Mouse (Mus musculus) embryonic facial prominence, embryonic 12.5 days (tissue): Measurements from ENCODE around the gene Mlf1. TPM values are rescaled to one million over a fixed set of nuclear protein-coding genes. Genes with fewer than 3 reads are reported as not detected.

Experiments used
- ATAC-seq: fragments of 200-750 bp; cut with Nextera tagmentation; 2 replicates; pipeline ENCODE4 v1.8.0; 2017; ENCODE audit not compliant: insufficient number of reproducible peaks, insufficient read depth, low FRiP score, low TSS enrichment
- H3K27ac ChIP-seq: fragments of 300-500 bp; sonication (generic); 2 replicates; pipeline ENCODE4 v1.5.1; 2016; ENCODE audit warnings: mild to moderate bottlenecking
- H3K27me3 ChIP-seq: fragments of 300-500 bp; sonication (generic); 2 replicates; pipeline ENCODE4 v1.6.1; 2016; ENCODE audit warnings: mild to moderate bottlenecking, moderate library complexity
- H3K36me3 ChIP-seq: fragments of 300-500 bp; sonication (generic); 2 replicates; pipeline ENCODE4 v1.6.1; 2016; ENCODE audit warnings: mild to moderate bottlenecking
- H3K4me1 ChIP-seq: fragments of 300-500 bp; sonication (generic); 2 replicates; pipeline ENCODE4 v1.6.1; 2016
- H3K4me2 ChIP-seq: fragments of 300-500 bp; sonication (generic); replicated peaks from 2 replicates; pipeline ENCODE4 v1.6.1; 2016; ENCODE audit warnings: mild to moderate bottlenecking, moderate library complexity
- H3K4me3 ChIP-seq: fragments of 300-500 bp; sonication (generic); 2 replicates; pipeline ENCODE4 v1.5.1; 2016; ENCODE audit warnings: mild to moderate bottlenecking
- H3K9ac ChIP-seq: fragments of 300-500 bp; sonication (generic); 2 replicates; pipeline ENCODE4 v1.6.1; 2016; ENCODE audit warnings: mild to moderate bottlenecking, moderate library complexity
- H3K9me3 ChIP-seq: fragments of 300-500 bp; sonication (generic); 2 replicates; pipeline ENCODE4 v1.6.1; 2016; ENCODE audit warnings: mild to moderate bottlenecking, moderate library complexity
- WGBS: fragments of 180-500 bp; shearing (Covaris S2); methylation state at CpG from one replicate; pipeline ENCODE4 v1.1.7; 2016; 5-methylcytosine and 5-hydroxymethylcytosine counted together
- polyA plus RNA-seq: library from polyadenylated mRNA; unstranded; fragments of >200 nt; fragmentation: Nextera tagmentation; extraction: Ambion mirVana; gene quantifications from 2 replicates; pipeline ENCODE4 v1.2.1, GENCODE M21; 2016

Mlf1 gene
- 26.9 and 28.2 TPM in 2 replicates for polyA plus RNA-seq

- Histone ChIP-seq H3K4me3 (peak within 1 kb of the TSS; percentile 54), H3K4me1 (peaks cover 5% of the 10 kb centered on the region; the same call in 1 of the 2 replicates), H3K36me3 (no peaks in the 10 kb centered on the region), H3K27ac (no peak within 1 kb of the TSS), H3K9me3 (no peaks in the 10 kb centered on the region), H3K27me3 (peaks cover 6% of the 10 kb centered on the region; the same call in 1 of the 2 replicates), H3K4me2 (peak within 1 kb of the TSS; percentile 93), H3K9ac (peak within 1 kb of the TSS; percentile 54)
- ATAC-seq: peak; percentile 90
- under 1% methylated on average over 35 of the region's 35 CpGs for WGBS
These were observed at the start of gene Mlf1 for GRCm38 (mm10) chr3:67373872-67374271. Gene Mlf1, plus strand, starts transcription at chr3:67374097.

DNA sequence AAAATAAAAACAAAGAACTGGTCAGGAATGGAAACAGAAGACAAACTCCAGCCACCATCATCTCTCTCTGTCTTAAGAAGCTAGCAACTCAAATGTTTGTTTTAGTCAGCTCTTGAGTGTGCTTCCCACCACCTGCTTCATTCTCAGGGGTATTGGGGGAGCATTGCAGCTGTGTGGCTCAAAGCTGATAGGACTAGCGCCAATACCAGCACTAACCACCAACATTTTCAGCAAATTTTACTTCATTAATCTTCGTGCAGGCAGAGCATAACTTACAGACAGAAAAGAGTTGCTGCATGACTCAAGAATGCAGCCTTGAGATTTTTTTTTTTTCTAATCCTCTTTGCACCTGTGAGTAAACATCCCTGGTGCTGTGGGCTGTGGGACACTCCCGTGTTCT, 34.3 kb upstream of the Mlf1 start:
- 55% methylated on average over 3 of the region's 3 CpGs for WGBS
- 0 out of 2 replicates have a peak, but pooled peaks cover 11% of the 10 kb centered on the region for H3K4me1 ChIP-seq
- no peak for ATAC-seq
- no peak overlapping the region for H3K4me3 ChIP-seq
- no peak overlapping the region for H3K9ac ChIP-seq
- H3K36me3 ChIP-seq: no peaks in the 10 kb centered on the region
- H3K27me3 ChIP-seq: no peaks in the 10 kb centered on the region
- no peaks in the 10 kb centered on the region for H3K9me3 ChIP-seq
- H3K4me2 ChIP-seq: no peak overlapping the region
- H3K27ac ChIP-seq: no peak overlapping the region

DNA sequence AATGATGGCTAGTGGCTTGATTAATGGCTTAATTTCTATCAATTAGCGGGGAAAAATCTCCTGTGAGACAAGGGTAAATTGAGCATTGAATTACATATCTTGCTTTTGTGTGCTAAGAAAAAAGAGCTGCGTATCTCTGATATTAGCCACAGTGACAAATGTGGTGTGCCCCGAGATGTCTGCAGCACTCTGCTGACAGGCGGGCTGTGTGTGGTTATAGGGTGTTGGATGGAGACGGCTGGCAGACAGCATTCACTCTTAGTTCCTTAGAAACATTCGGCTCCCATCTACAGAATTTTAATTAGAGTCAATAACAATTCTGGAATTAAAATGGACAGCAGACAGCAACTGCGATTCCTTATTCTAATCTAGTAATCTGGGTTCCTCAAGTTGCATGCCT, 33.0 kb upstream of the Mlf1 start:
- Histone ChIP-seq H3K27me3 (no peaks in the 10 kb centered on the region), H3K9me3 (no peaks in the 10 kb centered on the region), H3K27ac (no peak overlapping the region), H3K36me3 (no peaks in the 10 kb centered on the region), H3K4me3 (no peak overlapping the region), H3K4me1 (0 out of 2 replicates have a peak, but pooled peaks cover 2% of the 10 kb centered on the region), H3K4me2 (no peak overlapping the region), H3K9ac (no peak overlapping the region)
- WGBS: 70% methylated on average over 7 of the region's 7 CpGs
- ATAC-seq: no peak

DNA sequence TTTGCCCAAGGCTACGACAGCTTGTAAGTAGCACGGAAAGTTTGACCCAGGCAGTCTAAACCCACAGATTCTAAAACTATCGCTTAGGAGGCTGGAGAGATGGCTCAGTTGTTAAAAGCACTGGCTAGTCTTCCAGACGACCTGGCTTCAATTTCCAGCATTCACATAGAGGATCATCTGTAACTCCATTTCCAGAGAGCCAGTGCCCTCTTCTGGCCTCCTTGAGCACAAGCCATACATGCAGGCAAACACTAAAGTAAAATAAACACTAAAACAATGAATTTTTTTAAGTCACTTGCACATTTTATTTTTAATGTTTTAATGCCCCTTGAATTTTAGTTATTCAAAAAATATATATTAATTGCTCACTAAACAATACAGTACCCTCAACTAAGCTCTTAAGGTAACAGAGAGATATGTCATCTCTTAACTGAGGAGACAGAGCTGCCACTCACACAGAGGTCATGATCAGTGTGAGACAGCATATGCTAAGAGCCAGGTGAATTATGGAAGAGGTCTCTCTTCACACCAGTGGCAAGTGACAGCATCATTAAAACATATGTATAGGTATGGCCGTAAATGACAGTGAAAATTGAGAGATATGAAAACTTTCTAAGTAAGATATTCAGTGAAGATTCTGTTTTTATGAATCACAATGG, 30.8 kb upstream of the Mlf1 start:
- Histone ChIP-seq H3K36me3 (no peaks in the 10 kb centered on the region), H3K4me1 (no peaks in the 10 kb centered on the region), H3K27ac (no peak overlapping the region), H3K4me3 (no peak overlapping the region), H3K9me3 (no peaks in the 10 kb centered on the region), H3K4me2 (no peak overlapping the region), H3K27me3 (no peaks in the 10 kb centered on the region), H3K9ac (no peak overlapping the region)
- no peak for ATAC-seq
- 38% methylated on average over 5 of the region's 5 CpGs for WGBS

DNA sequence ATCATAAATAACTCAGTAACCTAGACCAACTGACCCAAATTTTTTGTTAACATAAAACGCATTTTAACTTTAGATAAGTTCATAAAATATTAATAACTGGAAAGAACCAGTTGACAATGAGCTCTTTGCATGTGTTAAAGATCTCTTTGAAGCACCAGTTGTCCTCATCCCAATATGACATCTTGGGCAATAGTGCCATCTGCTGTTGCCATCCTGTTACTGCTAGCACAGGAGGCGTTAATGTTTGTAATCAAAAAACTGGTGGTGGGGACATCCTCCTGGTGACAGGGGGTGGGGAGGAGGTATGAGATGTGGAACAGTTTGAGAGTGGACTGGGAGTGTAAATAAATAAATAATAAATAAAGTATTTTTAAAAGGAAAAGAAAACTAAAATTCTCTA, 29.3 kb upstream of the Mlf1 start:
- WGBS: 6% methylated on average over 2 of the region's 2 CpGs
- H3K27me3 ChIP-seq: no peaks in the 10 kb centered on the region
- no peaks in the 10 kb centered on the region for H3K9me3 ChIP-seq
- no peak overlapping the region for H3K4me2 ChIP-seq
- no peak overlapping the region for H3K4me3 ChIP-seq
- no peak overlapping the region for H3K27ac ChIP-seq
- H3K9ac ChIP-seq: no peak overlapping the region
- no peak for ATAC-seq
- H3K36me3 ChIP-seq: no peaks in the 10 kb centered on the region
- H3K4me1 ChIP-seq: no peaks in the 10 kb centered on the region

DNA sequence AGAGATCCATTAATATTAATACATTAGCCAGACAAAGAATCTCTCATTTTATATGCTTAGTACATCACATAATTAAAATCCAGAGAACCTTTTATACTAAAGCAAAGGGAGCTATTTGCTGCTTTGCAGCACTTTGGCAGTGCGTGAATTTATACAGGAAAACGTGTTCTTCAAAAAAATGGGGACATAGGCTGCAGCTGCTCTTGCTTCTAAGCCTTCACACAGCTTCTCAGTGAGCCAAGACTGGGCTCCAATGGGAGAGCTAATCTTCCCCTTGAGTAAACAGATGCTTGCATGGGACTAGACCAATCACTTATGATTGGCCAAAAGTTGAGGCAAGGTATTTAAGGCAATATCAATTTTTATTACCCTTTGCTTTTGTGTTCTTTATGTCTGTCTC, 27.2 kb upstream of the Mlf1 start:
- Histone ChIP-seq H3K4me2 (no peak overlapping the region), H3K27me3 (no peaks in the 10 kb centered on the region), H3K4me3 (no peak overlapping the region), H3K36me3 (no peaks in the 10 kb centered on the region), H3K9ac (no peak overlapping the region), H3K4me1 (no peaks in the 10 kb centered on the region), H3K27ac (no peak overlapping the region), H3K9me3 (no peaks in the 10 kb centered on the region)
- whole genome bisulfite sequencing: 81% methylated on average over 2 of the region's 2 CpGs
- no peak for ATAC-seq

- ATAC-seq: no peak
These were observed 22.3 kb upstream of the Mlf1 start for GRCm38 (mm10) chr3:67351406-67352127.

DNA sequence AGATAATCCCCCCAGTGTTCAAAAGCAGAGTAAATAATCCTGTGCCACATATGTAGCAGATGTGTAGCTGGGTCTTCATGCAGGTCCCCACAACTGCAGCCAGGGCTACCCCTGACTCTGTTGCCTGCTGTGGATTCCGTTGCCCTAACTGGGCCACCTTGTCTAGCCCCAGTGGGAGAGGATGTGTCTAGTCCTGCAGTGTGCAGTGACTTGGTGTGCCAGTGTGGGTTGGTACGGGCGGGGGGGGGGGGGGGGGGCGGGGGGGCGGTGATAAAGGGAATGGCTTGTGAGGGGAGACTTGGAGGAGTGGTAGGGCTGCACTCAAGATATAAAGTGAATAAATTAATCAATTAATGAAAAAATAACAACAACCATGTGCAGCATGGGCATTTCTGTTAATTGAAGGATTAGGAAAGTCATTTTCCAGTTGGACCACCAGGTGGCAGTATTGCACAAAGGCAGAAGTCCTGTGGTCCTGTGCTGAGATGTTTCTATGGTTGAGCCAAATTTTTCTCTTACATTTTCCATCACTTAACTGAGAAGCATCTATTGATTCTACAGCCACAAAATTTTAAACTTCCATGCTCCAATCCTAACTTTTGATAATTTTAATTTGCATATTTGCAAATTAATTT, 21.7 kb upstream of the Mlf1 start:
- Histone ChIP-seq H3K27me3 (no peaks in the 10 kb centered on the region), H3K9ac (no peak overlapping the region), H3K36me3 (no peaks in the 10 kb centered on the region), H3K4me1 (no peaks in the 10 kb centered on the region), H3K4me3 (no peak overlapping the region), H3K27ac (no peak overlapping the region), H3K4me2 (no peak overlapping the region), H3K9me3 (no peaks in the 10 kb centered on the region)
- WGBS: 34% methylated on average over 2 of the region's 5 CpGs
- no peak for ATAC-seq

More at GRCm38 (mm10) chr3:67351406-67352127, 22.3 kb upstream of the Mlf1 start:
- Histone ChIP-seq H3K36me3 (no peaks in the 10 kb centered on the region), H3K4me2 (no peak overlapping the region), H3K27ac (no peak overlapping the region), H3K9ac (no peak overlapping the region), H3K27me3 (no peaks in the 10 kb centered on the region), H3K9me3 (no peaks in the 10 kb centered on the region), H3K4me3 (no peak overlapping the region), H3K4me1 (no peaks in the 10 kb centered on the region)
- WGBS: 83% methylated on average over 12 of the region's 12 CpGs

DNA sequence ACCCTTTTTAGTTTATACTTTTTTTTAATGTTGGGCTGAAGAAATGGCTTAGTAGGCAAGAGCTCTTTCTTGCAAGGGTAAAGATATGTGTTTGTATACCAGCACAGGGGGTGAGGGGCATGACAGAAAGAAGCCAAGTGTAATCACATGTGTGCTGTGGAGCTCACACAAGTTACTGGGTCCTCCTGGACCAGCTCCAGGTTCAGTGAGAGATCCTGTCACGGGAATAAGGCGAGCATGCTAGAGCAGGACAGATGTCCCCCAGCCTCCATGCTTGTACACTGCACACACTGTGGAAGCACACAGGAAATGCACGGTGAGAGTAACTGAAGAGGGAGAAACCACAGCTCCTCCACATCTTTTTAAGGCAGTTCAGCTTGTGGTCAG, 21.1 kb upstream of the Mlf1 start:
- Histone ChIP-seq H3K27me3 (no peaks in the 10 kb centered on the region), H3K27ac (no peak overlapping the region), H3K9ac (no peak overlapping the region), H3K4me3 (no peak overlapping the region), H3K4me2 (no peak overlapping the region), H3K36me3 (no peaks in the 10 kb centered on the region), H3K4me1 (no peaks in the 10 kb centered on the region), H3K9me3 (no peaks in the 10 kb centered on the region)
- ATAC-seq: no peak
- WGBS: 94% methylated on average over 3 of the region's 3 CpGs

- H3K4me3 ChIP-seq: no peak overlapping the region
- WGBS: 87% methylated on average over 7 of the region's 7 CpGs
- no peaks in the 10 kb centered on the region for H3K36me3 ChIP-seq
- H3K27me3 ChIP-seq: no peaks in the 10 kb centered on the region
- no peak for ATAC-seq
- H3K9ac ChIP-seq: no peak overlapping the region
- no peak overlapping the region for H3K4me2 ChIP-seq
- H3K27ac ChIP-seq: no peak overlapping the region
- no peaks in the 10 kb centered on the region for H3K4me1 ChIP-seq
- no peaks in the 10 kb centered on the region for H3K9me3 ChIP-seq
These were observed 15.5 kb upstream of the Mlf1 start for GRCm38 (mm10) chr3:67358376-67358775.

GRCm38 (mm10) chr3:67366087-67366892, 7.6 kb upstream of the Mlf1 start:
- WGBS: 78% methylated on average over 4 of the region's 4 CpGs
- H3K4me2 ChIP-seq: no peak overlapping the region
- no peaks in the 10 kb centered on the region for H3K36me3 ChIP-seq
- no peaks in the 10 kb centered on the region for H3K4me1 ChIP-seq
- no peaks in the 10 kb centered on the region for H3K27me3 ChIP-seq
- no peaks in the 10 kb centered on the region for H3K9me3 ChIP-seq
- no peak overlapping the region for H3K4me3 ChIP-seq
- H3K9ac ChIP-seq: no peak overlapping the region
- H3K27ac ChIP-seq: no peak overlapping the region
- ATAC-seq: no peak
